In genomic region chr12:98720628-98721027, GRCm38 (mm10) we compare ENCODE assay signal across 9 mouse cellular contexts. TPM values are rescaled to one million over a fixed set of nuclear protein-coding genes. Genes with fewer than 3 reads are reported as not detected.
DNase-seq lines count a peak whose midpoint lies in the region; ATAC-seq lines count a peak whose summit lies in the region.
"Had no signal": no experiment of that assay in that cellular context is flagged by ENCODE, and none has a peak within 500 bp of the region (broad histone marks: within the 10 kb centered on the region; RNA-seq: fewer than 3 reads in every experiment).

No protein-coding gene starts in this region.

- no peak overlapping the region for H3K4me3 ChIP-seq in hindbrain, embryonic 14.5 days (replicated peaks; ENCODE audit: low read length)
- H3K4me3 ChIP-seq in hindbrain, embryonic 12.5 days = no peak overlapping the region
- no peak overlapping the region for H3K4me3 ChIP-seq in midbrain, embryonic 14.5 days (replicated peaks; ENCODE audit: low read depth, low read length)
- no peak overlapping the region for H3K4me3 ChIP-seq in midbrain, embryonic 10.5 days
- H3K4me3 ChIP-seq in forebrain, embryonic 14.5 days (ENCODE audit: low read depth, low read length) = no peak overlapping the region
- H3K4me3 ChIP-seq: heart, embryonic 10.5 days had no signal

- peaks cover 14% of the 10 kb centered on the region for H3K4me1 ChIP-seq in hindbrain, embryonic 14.5 days (replicated peaks; ENCODE audit: control insufficient read depth, insufficient read depth, low read length)
- H3K4me1 ChIP-seq in hindbrain, embryonic 12.5 days = peaks cover 3% of the 10 kb centered on the region; the same call in 1 of the 2 replicates
- H3K4me1 ChIP-seq in midbrain, embryonic 14.5 days (ENCODE audit: control insufficient read depth, insufficient read depth, low read length) = no peaks in the 10 kb centered on the region
- peaks cover 8% of the 10 kb centered on the region for H3K4me1 ChIP-seq in midbrain, embryonic 10.5 days
- peaks cover 10% of the 10 kb centered on the region; the same call in 1 of the 2 replicates for H3K4me1 ChIP-seq in forebrain, embryonic 14.5 days (ENCODE audit: control insufficient read depth, insufficient read depth, low read length)

- peak; percentile 60 for DNase-seq in hindbrain, embryonic 14.5 days (ENCODE audit: low spot score)
- peak; percentile 67 for DNase-seq in midbrain, embryonic 14.5 days
- no peak for DNase-seq in midbrain, embryonic 10.5 days (ENCODE audit: low spot score)
- DNase-seq in forebrain, embryonic 14.5 days (ENCODE audit: low spot score) = peak; percentile 92
- no peak for DNase-seq in right cerebral cortex, postnatal 4 days

- H3K27ac ChIP-seq in hindbrain, embryonic 14.5 days = 0 out of 2 replicates have a peak overlapping the region, but pooled peaks have one; percentile 9
- no peak overlapping the region for H3K27ac ChIP-seq in hindbrain, embryonic 12.5 days
- no peak overlapping the region; the same call in 1 of the 2 replicates for H3K27ac ChIP-seq in midbrain, embryonic 14.5 days (replicated peaks; ENCODE audit: low read depth, low read length)
- H3K27ac ChIP-seq in midbrain, embryonic 10.5 days (replicated peaks) = no peak overlapping the region
- peak overlapping the region; percentile 86 for H3K27ac ChIP-seq in forebrain, embryonic 14.5 days (ENCODE audit: low read depth, low read length)
- H3K27ac ChIP-seq: heart, embryonic 10.5 days; macrophage had no signal

- H3K4me2 ChIP-seq in hindbrain, embryonic 14.5 days (replicated peaks) = no peak overlapping the region
- no peak overlapping the region for H3K4me2 ChIP-seq in hindbrain, embryonic 12.5 days (replicated peaks)
- H3K4me2 ChIP-seq in midbrain, embryonic 14.5 days (ENCODE audit: low read length) = no peak overlapping the region
- 0 out of 2 replicates have a peak overlapping the region, but pooled peaks have one; percentile 14 for H3K4me2 ChIP-seq in forebrain, embryonic 14.5 days (ENCODE audit: low read length)

- H3K36me3 ChIP-seq in hindbrain, embryonic 14.5 days (replicated peaks; ENCODE audit: control insufficient read depth, insufficient read depth) = no peaks in the 10 kb centered on the region
- H3K36me3 ChIP-seq in hindbrain, embryonic 12.5 days = no peaks in the 10 kb centered on the region
- H3K36me3 ChIP-seq in midbrain, embryonic 14.5 days (ENCODE audit: control insufficient read depth, insufficient read depth, low read length) = no peaks in the 10 kb centered on the region
- peaks cover 9% of the 10 kb centered on the region; the same call in 1 of the 2 replicates for H3K36me3 ChIP-seq in midbrain, embryonic 10.5 days
- no peaks in the 10 kb centered on the region for H3K36me3 ChIP-seq in forebrain, embryonic 14.5 days (ENCODE audit: control insufficient read depth, insufficient read depth, low read length)

- no peak overlapping the region for H3K9ac ChIP-seq in hindbrain, embryonic 14.5 days
- no peak overlapping the region for H3K9ac ChIP-seq in hindbrain, embryonic 12.5 days
- no peak overlapping the region for H3K9ac ChIP-seq in midbrain, embryonic 14.5 days (replicated peaks; ENCODE audit: low read length)
- no peak overlapping the region for H3K9ac ChIP-seq in forebrain, embryonic 14.5 days (ENCODE audit: low read length)

- no peaks in the 10 kb centered on the region for H3K27me3 ChIP-seq in hindbrain, embryonic 14.5 days (ENCODE audit: control insufficient read depth, insufficient read depth, low read length)
- H3K27me3 ChIP-seq in hindbrain, embryonic 12.5 days = no peaks in the 10 kb centered on the region
- no peaks in the 10 kb centered on the region for H3K27me3 ChIP-seq in midbrain, embryonic 14.5 days (ENCODE audit: control insufficient read depth, insufficient read depth, low read length)
- no peaks in the 10 kb centered on the region for H3K27me3 ChIP-seq in midbrain, embryonic 10.5 days (ENCODE audit: low read depth, poor library complexity, severe bottlenecking)
- H3K27me3 ChIP-seq in forebrain, embryonic 14.5 days (replicated peaks; ENCODE audit: control insufficient read depth, insufficient read depth, low read length) = no peaks in the 10 kb centered on the region

- no peaks in the 10 kb centered on the region for H3K9me3 ChIP-seq in hindbrain, embryonic 14.5 days (ENCODE audit: control insufficient read depth, low read length)
- no peaks in the 10 kb centered on the region for H3K9me3 ChIP-seq in hindbrain, embryonic 12.5 days (replicated peaks)
- no peaks in the 10 kb centered on the region for H3K9me3 ChIP-seq in midbrain, embryonic 14.5 days (ENCODE audit: control insufficient read depth, low read length)
- H3K9me3 ChIP-seq in midbrain, embryonic 10.5 days (replicated peaks) = no peaks in the 10 kb centered on the region
- H3K9me3 ChIP-seq in forebrain, embryonic 14.5 days (replicated peaks; ENCODE audit: control insufficient read depth, low read length) = no peaks in the 10 kb centered on the region
- H3K9me3 ChIP-seq: heart, embryonic 10.5 days had no signal

- ATAC-seq in hindbrain, embryonic 14.5 days (ENCODE audit: low FRiP score) = no peak; the same call in 1 of the 2 replicates
- no peak for ATAC-seq in hindbrain, embryonic 12.5 days (ENCODE audit: low FRiP score)
- ATAC-seq in midbrain, embryonic 14.5 days (ENCODE audit: low FRiP score, low TSS enrichment) = no peak
- ATAC-seq in forebrain, embryonic 14.5 days = peak; percentile 90
- ATAC-seq in inflammation-experienced regulatory T-cells, adult 6 months = no peak

- WGBS in hindbrain, embryonic 14.5 days = 47% methylated on average over 3 of the region's 3 CpGs
- 64% methylated on average over 3 of the region's 3 CpGs for WGBS in hindbrain, embryonic 12.5 days
- 71% methylated on average over 3 of the region's 3 CpGs for WGBS in midbrain, embryonic 14.5 days
- 86% methylated on average over 3 of the region's 3 CpGs for WGBS in midbrain, embryonic 10.5 days
- WGBS in forebrain, embryonic 14.5 days = 33% methylated on average over 3 of the region's 3 CpGs

RNA-seq across cellular contexts. Expression of gene Ptpn21, which starts 16.6 kb away (rescaled TPM):
- polyA plus RNA-seq in hindbrain, embryonic 14.5 days (2014; fragmentation: Nextera tagmentation; extraction: Ambion mirVana) = 2.9 and 4.9 TPM in 2 replicates
- 7.2 and 7.4 TPM in 2 replicates for polyA plus RNA-seq in hindbrain, embryonic 12.5 days (2016; fragmentation: Nextera tagmentation; extraction: Ambion mirVana)
- 3.9 and 5.4 TPM in 2 replicates for polyA plus RNA-seq in midbrain, embryonic 14.5 days (2014; fragmentation: Nextera tagmentation; extraction: Ambion mirVana)
- polyA plus RNA-seq in midbrain, embryonic 10.5 days (2016; fragmentation: Nextera tagmentation; extraction: Ambion mirVana) = 5.6 and 7.2 TPM in 2 replicates
- 3.2 and 4.8 TPM in 2 replicates for polyA plus RNA-seq in forebrain, embryonic 14.5 days (2014; fragmentation: Nextera tagmentation; extraction: Ambion mirVana)
- 1 to 10 TPM; 4.0 to 6.4 (median 4.8) TPM for polyA plus RNA-seq in inflammation-experienced regulatory T-cells, adult 6 months (2017; shearing (Covaris generic))

RNA-seq across cellular contexts. Expression of gene Zc3h14, which starts 26.1 kb away (rescaled TPM):
- 120 and 123 TPM in 2 replicates for polyA plus RNA-seq in hindbrain, embryonic 14.5 days (2014; fragmentation: Nextera tagmentation; extraction: Ambion mirVana)
- 151 and 159 TPM in 2 replicates for polyA plus RNA-seq in hindbrain, embryonic 12.5 days (2016; fragmentation: Nextera tagmentation; extraction: Ambion mirVana)
- 99.5 and 135 TPM in 2 replicates for polyA plus RNA-seq in midbrain, embryonic 14.5 days (2014; fragmentation: Nextera tagmentation; extraction: Ambion mirVana)
- polyA plus RNA-seq in midbrain, embryonic 10.5 days (2016; fragmentation: Nextera tagmentation; extraction: Ambion mirVana) = 135 and 139 TPM in 2 replicates
- 126 and 131 TPM in 2 replicates for polyA plus RNA-seq in forebrain, embryonic 14.5 days (2014; fragmentation: Nextera tagmentation; extraction: Ambion mirVana)
- 10 to 100 TPM; 36.1 to 39.8 (median 37.1) TPM for polyA plus RNA-seq in inflammation-experienced regulatory T-cells, adult 6 months (2017; shearing (Covaris generic))

Comparison
In these comparisons a context has a peak if more than half of its experiments do, and no peak if none do; other contexts are left out.
1. DNase-seq: peak in hindbrain, embryonic 14.5 days (single experiment), midbrain, embryonic 14.5 days (single experiment) and forebrain, embryonic 14.5 days (single experiment); none in midbrain, embryonic 10.5 days (single experiment) and right cerebral cortex, postnatal 4 days (single experiment).
2. H3K27ac ChIP-seq: peak in hindbrain, embryonic 14.5 days (single experiment) and forebrain, embryonic 14.5 days (single experiment); none in hindbrain, embryonic 12.5 days (single experiment), midbrain, embryonic 14.5 days (single experiment) and midbrain, embryonic 10.5 days (single experiment).